Mouse (Mus musculus) splenic B cell, adult 2 months (primary cell): ENCODE results near the gene R3hcc1l.

Experiments used
- DNase-seq: peaks from one replicate; pipeline ENCODE4 v3.0.0-alpha.2; 2011; ENCODE audit warnings: low read depth, low spot score
- H3K27me3 ChIP-seq: 2 replicates; pipeline ENCODE4 v1.6.1; 2012; ENCODE audit warnings: mild to moderate bottlenecking, low read length, moderate library complexity, mixed read lengths; ENCODE audit not compliant: control insufficient read depth, poor library complexity, insufficient read depth, severe bottlenecking
- H3K36me3 ChIP-seq: 2 replicates; pipeline ENCODE4 v1.6.1; 2012; ENCODE audit warnings: mild to moderate bottlenecking, low read length, moderate library complexity, mixed read lengths; ENCODE audit not compliant: control insufficient read depth, poor library complexity, insufficient read depth, severe bottlenecking

R3hcc1l gene

DNA sequence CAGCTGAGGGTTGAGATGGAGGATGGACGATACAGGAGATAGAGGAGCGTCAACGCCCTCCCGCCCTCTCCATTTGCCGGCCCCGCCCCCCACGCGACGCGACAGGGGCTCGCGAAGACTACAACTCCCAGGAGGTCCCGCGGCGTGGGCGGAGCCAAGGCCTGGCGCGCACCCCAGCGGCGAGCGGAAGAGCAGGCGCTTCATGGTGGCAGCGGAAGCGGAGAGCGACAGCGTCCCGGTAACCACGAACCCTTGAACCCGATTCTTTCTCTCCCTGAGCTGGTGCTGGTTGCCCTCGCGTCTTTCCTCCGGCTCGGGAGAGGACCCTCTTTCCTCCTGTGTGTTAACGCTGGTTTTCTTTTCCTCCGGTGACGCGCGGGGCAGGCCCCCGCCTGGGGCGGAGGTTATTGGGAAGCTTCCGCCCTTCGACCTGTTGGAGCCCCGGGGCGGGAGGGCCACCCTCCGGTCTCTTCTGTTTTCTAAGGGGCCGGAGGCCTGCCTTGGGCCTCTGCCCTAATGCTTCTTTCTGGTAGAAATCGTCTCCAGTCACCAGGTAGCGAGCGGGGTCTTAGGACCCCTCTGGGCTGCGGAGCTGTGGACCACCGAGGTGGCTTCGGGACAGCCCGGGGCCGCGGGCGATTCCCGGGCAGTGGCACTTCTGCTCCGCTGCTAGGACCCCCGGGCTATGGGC lies at the start of gene R3hcc1l:
Gene R3hcc1l (plus strand): TSS at position 140 of the 691 bp plus-strand sequence.
- DNase-seq: peak; percentile 97
- Histone ChIP-seq H3K36me3 (no peaks in the 10 kb centered on the region), H3K27me3 (no peaks in the 10 kb centered on the region)

- Histone ChIP-seq H3K27me3 (no peaks in the 10 kb centered on the region), H3K36me3 (no peaks in the 10 kb centered on the region)
- DNase-seq: no peak
Measured at GRCm38 (mm10) chr19:42471571-42471970, 47.0 kb upstream of the R3hcc1l start.

- DNase-seq: no peak
- Histone ChIP-seq H3K36me3 (no peaks in the 10 kb centered on the region), H3K27me3 (no peaks in the 10 kb centered on the region)
Measured at GRCm38 (mm10) chr19:42472831-42473230, 45.7 kb upstream of the R3hcc1l start.

- no peaks in the 10 kb centered on the region for H3K36me3 ChIP-seq
- no peak for DNase-seq
Measured at GRCm38 (mm10) chr19:42477769-42478168, 40.8 kb upstream of the R3hcc1l start.

GRCm38 (mm10) chr19:42478303-42478702 lies 40.3 kb upstream of the R3hcc1l start:
- H3K27me3 ChIP-seq: no peaks in the 10 kb centered on the region
- DNase-seq: no peak
- H3K36me3 ChIP-seq: no peaks in the 10 kb centered on the region

More at GRCm38 (mm10) chr19:42477769-42478168, 40.8 kb upstream of the R3hcc1l start:
- no peaks in the 10 kb centered on the region for H3K27me3 ChIP-seq

DNA sequence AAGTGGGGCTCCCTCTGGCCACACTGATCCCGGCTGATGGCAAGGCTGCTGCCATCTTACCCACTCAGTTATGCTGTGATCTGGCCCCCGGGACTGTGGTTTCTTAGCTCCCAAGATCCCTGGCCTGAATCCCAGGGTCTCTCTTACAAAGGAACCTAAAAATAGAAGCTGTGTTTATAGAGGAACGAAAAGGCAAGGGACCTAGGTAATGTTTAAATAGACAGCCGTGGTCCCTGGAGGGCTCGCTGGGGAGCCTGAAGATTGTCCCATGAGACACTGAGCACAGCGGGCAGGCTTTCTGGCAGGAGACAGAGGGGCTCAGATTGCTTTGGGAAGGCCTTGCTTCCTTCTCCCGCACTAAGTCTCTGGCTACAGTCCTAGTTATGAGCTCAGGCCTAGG lies 33.1 kb upstream of the R3hcc1l start:
- Histone ChIP-seq H3K36me3 (no peaks in the 10 kb centered on the region), H3K27me3 (no peaks in the 10 kb centered on the region)
- no peak for DNase-seq

- DNase-seq: no peak
- H3K36me3 ChIP-seq: no peaks in the 10 kb centered on the region
- H3K27me3 ChIP-seq: no peaks in the 10 kb centered on the region
Measured at GRCm38 (mm10) chr19:42487261-42487660, 31.3 kb upstream of the R3hcc1l start.

DNA sequence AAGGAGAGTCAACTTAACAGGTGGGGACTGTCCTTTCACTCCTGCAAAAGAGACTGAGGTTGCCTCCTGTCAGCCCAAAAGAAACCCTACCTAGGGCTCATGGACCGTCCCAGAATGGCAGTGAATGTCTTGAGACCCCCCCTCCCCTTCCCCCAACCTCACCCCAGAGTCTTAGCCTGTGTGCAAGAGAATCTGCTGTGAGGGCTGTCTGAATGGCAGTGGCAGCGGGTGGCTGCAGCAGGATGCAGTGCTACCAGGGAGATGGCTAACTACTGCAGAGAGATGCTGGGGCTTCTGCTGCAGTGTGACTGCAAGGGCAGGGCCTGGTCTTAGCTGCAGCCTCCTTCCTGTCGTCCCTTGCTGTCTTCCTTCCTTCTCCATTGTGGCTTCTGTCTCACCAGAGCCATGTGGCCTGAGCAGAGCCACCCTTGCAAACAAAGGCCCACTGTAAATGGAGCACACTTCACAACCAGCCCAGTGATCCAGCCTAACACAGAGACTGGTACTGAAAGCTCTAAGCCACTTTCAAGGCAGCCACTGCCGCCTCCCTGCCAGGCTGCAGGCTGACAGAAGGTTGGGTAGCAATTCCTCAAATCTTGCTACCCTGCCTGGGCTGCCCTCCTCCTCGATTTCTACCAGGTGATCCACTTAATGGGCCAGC lies 25.2 kb upstream of the R3hcc1l start:
- H3K36me3 ChIP-seq: no peaks in the 10 kb centered on the region
- H3K27me3 ChIP-seq: no peaks in the 10 kb centered on the region
- no peak for DNase-seq

GRCm38 (mm10) chr19:42504156-42504555 lies 14.4 kb upstream of the R3hcc1l start:
- Histone ChIP-seq H3K27me3 (no peaks in the 10 kb centered on the region), H3K36me3 (no peaks in the 10 kb centered on the region)
- DNase-seq: no peak

GRCm38 (mm10) chr19:42509625-42510024 lies 8.9 kb upstream of the R3hcc1l start:
- H3K36me3 ChIP-seq: no peaks in the 10 kb centered on the region
- DNase-seq: no peak
- H3K27me3 ChIP-seq: no peaks in the 10 kb centered on the region

DNA sequence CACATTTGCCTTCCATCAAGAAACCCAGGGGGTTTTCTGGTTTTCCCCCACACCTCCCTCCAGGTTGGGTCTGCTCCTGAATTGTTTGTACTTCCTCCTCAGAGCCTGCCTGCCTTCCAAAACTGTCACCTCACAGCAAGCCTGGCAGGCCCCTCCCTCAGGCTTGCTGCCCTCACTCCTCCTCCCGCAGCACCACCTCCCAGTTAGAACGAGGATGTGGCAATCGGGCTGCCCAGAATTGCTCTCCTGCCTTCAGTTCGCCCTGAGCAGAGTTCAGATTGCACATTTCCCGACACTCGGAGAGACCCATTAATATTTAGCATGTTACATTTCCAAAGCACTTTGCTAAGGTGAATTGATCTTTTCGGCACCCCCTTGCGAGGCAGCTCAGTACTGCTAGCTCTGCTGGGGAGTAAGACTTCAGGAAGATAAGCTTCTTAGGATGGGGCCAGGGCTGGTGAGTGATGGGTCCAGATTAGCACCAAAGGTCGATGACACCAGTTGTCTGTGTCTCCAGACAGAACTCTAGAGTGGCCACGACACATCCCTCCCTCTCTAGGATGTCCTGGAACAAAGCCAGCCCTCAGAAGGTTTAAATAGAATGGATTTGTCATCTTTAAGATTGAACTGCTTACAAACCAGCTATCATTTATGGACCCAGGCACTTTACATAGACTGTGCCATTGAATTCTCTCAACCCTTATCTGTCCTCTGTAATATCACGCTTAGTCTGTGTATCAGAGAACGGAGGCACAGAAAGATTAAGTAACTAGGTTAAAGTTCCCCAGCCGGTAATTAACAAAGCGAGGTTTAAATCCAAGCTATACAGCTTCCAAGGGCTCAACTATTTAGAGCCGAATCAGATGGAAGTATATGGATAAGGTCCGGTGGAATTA lies 8.0 kb upstream of the R3hcc1l start:
- no peaks in the 10 kb centered on the region for H3K27me3 ChIP-seq
- H3K36me3 ChIP-seq: no peaks in the 10 kb centered on the region
- no peak for DNase-seq

GRCm38 (mm10) chr19:42515656-42516055 lies 2.9 kb upstream of the R3hcc1l start:
- DNase-seq: no peak
- Histone ChIP-seq H3K27me3 (no peaks in the 10 kb centered on the region), H3K36me3 (no peaks in the 10 kb centered on the region)

DNA sequence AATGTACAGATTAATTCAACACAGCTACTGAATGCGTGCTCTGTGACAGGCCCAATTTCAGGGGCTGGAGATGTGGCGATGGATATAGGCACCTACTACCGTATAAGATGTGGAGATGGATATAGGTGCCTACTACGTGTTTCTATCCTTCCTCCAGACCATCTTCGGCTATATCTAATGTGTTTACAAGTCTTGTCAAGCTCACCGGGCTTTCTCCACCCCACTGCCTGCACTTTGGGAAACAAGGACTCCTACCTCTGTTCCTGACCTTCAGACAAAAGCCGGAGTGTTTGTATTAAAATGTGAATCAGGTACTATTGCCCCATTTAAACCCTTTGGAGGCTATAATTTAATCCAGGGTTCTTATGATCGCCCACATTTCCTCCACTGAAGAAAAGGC lies 2.4 kb upstream of the R3hcc1l start:
- Histone ChIP-seq H3K36me3 (no peaks in the 10 kb centered on the region), H3K27me3 (no peaks in the 10 kb centered on the region)

GRCm38 (mm10) chr19:42517957-42518619 lies 471 bp upstream of the R3hcc1l start:
- H3K36me3 ChIP-seq: no peaks in the 10 kb centered on the region
- DNase-seq: no peak

More for the DNA sequence above, 2.4 kb upstream of the R3hcc1l start:
- DNase-seq: no peak

More at GRCm38 (mm10) chr19:42517957-42518619, 471 bp upstream of the R3hcc1l start:
- H3K27me3 ChIP-seq: no peaks in the 10 kb centered on the region
